ENCODE assay signal across 9 mouse cellular contexts in genomic region chr5:137107024-137107423, GRCm38 (mm10). TPM values are rescaled to one million over a fixed set of nuclear protein-coding genes. Genes with fewer than 3 reads are reported as not detected.
DNase-seq lines count a peak whose midpoint lies in the region; ATAC-seq and TF ChIP-seq lines count a peak whose summit lies in the region.
"Had no signal": no experiment of that assay in that cellular context is flagged by ENCODE, and none has a peak within 500 bp of the region (broad histone marks: within the 10 kb centered on the region; RNA-seq: fewer than 3 reads in every experiment).

No protein-coding gene starts in this region.

- H3K79me2 ChIP-seq in C2C12 (ENCODE audit: control insufficient read depth, insufficient read depth) = no peaks in the 10 kb centered on the region
- H3K79me2 ChIP-seq in heart, adult 2 months (replicated peaks; ENCODE audit: control insufficient read depth, insufficient read depth, low read length) = no peaks in the 10 kb centered on the region

- TF ChIP-seq CTCF in C2C12 (IDR thresholded peaks at IDR 0.05; ENCODE audit: control insufficient read depth, insufficient read depth, insufficient read length) = peak; percentile 58
- peak; percentile 94 for TF ChIP-seq CTCF in heart, adult 2 months (IDR thresholded peaks at IDR 0.05)

- TF ChIP-seq EP300 in heart, adult 2 months (IDR thresholded peaks at IDR 0.05; ENCODE audit: insufficient read depth, low read depth, low read length) = peak; percentile 71; the same call in 1 of the 2 replicates

- H3K27ac ChIP-seq in embryonic facial prominence, embryonic 14.5 days (replicated peaks; ENCODE audit: low read depth, low read length) = no peak overlapping the region
- H3K27ac ChIP-seq in heart, adult 2 months = no peak overlapping the region
- H3K27ac ChIP-seq in liver, embryonic 12.5 days = 0 out of 2 replicates have a peak overlapping the region, but pooled peaks have one; percentile 17
- H3K27ac ChIP-seq in neural tube, embryonic 13.5 days (replicated peaks) = no peak overlapping the region

- H3K9me3 ChIP-seq in embryonic facial prominence, embryonic 14.5 days (ENCODE audit: control insufficient read depth, low read length) = no peaks in the 10 kb centered on the region
- peaks cover 23% of the 10 kb centered on the region for H3K9me3 ChIP-seq in liver, embryonic 12.5 days (replicated peaks)
- no peaks in the 10 kb centered on the region for H3K9me3 ChIP-seq in neural tube, embryonic 13.5 days

- peak; percentile 13; the same call in 1 of the 2 replicates for ATAC-seq in embryonic facial prominence, embryonic 14.5 days (ENCODE audit: low read depth)
- no peak for ATAC-seq in liver, embryonic 12.5 days
- no peak for ATAC-seq in neural tube, embryonic 13.5 days (ENCODE audit: low read depth)

- no peak overlapping the region for H3K4me2 ChIP-seq in embryonic facial prominence, embryonic 14.5 days (ENCODE audit: low read depth, low read length)
- H3K4me2 ChIP-seq in liver, embryonic 12.5 days = peak overlapping the region; percentile 34
- peak overlapping the region; percentile 21; the same call in 1 of the 2 replicates for H3K4me2 ChIP-seq in neural tube, embryonic 13.5 days

- H3ac ChIP-seq in C2C12 (ENCODE audit: control insufficient read depth, insufficient read length, low read depth) = peak overlapping the region; percentile 39

- no peaks in the 10 kb centered on the region for H3K79me3 ChIP-seq in C2C12 (ENCODE audit: low read depth)

- H3K9ac ChIP-seq in embryonic facial prominence, embryonic 14.5 days (ENCODE audit: low read depth, low read length) = no peak overlapping the region
- H3K9ac ChIP-seq in heart, adult 2 months (ENCODE audit: low read depth, low read length) = no peak overlapping the region
- peak overlapping the region; percentile 20; the same call in 1 of the 2 replicates for H3K9ac ChIP-seq in liver, embryonic 12.5 days
- H3K9ac ChIP-seq in neural tube, embryonic 13.5 days = no peak overlapping the region

- WGBS in embryonic facial prominence, embryonic 14.5 days = 7% methylated on average over 6 of the region's 6 CpGs
- 7% methylated on average over 6 of the region's 6 CpGs for WGBS in heart, adult 2 months
- WGBS in liver, embryonic 12.5 days (ENCODE audit: insufficient replicate concordance) = 6% methylated on average over 6 of the region's 6 CpGs
- WGBS in neural tube, embryonic 13.5 days = 10% methylated on average over 6 of the region's 6 CpGs

- H3K4me1 ChIP-seq in embryonic facial prominence, embryonic 14.5 days (ENCODE audit: control insufficient read depth, insufficient read depth, low read length) = peaks cover 11% of the 10 kb centered on the region
- peaks cover 9% of the 10 kb centered on the region for H3K4me1 ChIP-seq in heart, adult 2 months (ENCODE audit: control insufficient read depth, insufficient read depth, low read length)
- H3K4me1 ChIP-seq in liver, embryonic 12.5 days = peaks cover 47% of the 10 kb centered on the region
- H3K4me1 ChIP-seq in neural tube, embryonic 13.5 days (replicated peaks) = no peaks in the 10 kb centered on the region

- H3K36me3 ChIP-seq in C2C12 (ENCODE audit: control insufficient read depth, insufficient read depth) = no peaks in the 10 kb centered on the region
- no peaks in the 10 kb centered on the region for H3K36me3 ChIP-seq in embryonic facial prominence, embryonic 14.5 days (ENCODE audit: control insufficient read depth, insufficient read depth, low read length)
- no peaks in the 10 kb centered on the region for H3K36me3 ChIP-seq in heart, adult 2 months (ENCODE audit: control insufficient read depth, insufficient read depth, low read length)
- peaks cover 33% of the 10 kb centered on the region for H3K36me3 ChIP-seq in liver, embryonic 12.5 days
- H3K36me3 ChIP-seq in neural tube, embryonic 13.5 days = no peaks in the 10 kb centered on the region

- H3K27me3 ChIP-seq in C2C12 (ENCODE audit: control insufficient read depth, insufficient read depth, insufficient read length) = no peaks in the 10 kb centered on the region
- no peaks in the 10 kb centered on the region for H3K27me3 ChIP-seq in embryonic facial prominence, embryonic 14.5 days (replicated peaks; ENCODE audit: control insufficient read depth, insufficient read depth, low read length)
- no peaks in the 10 kb centered on the region for H3K27me3 ChIP-seq in heart, adult 2 months (ENCODE audit: control insufficient read depth, insufficient read depth, low read length)
- H3K27me3 ChIP-seq in liver, embryonic 12.5 days (replicated peaks) = 0 out of 2 replicates have a peak, but pooled peaks cover 5% of the 10 kb centered on the region
- H3K27me3 ChIP-seq in neural tube, embryonic 13.5 days = no peaks in the 10 kb centered on the region

- intact Hi-C loops in heart, adult 2 months (cut with DNase I) = loop anchor here (1.0 to 10.0 kb wide), 4 partner anchors 34 to 182 kb away; partner anchors contain the start of gene Serpine1

- no peak overlapping the region for H3K4me3 ChIP-seq in C2C12 (ENCODE audit: insufficient read depth, poor library complexity, severe bottlenecking)
- no peak overlapping the region for H3K4me3 ChIP-seq in embryonic facial prominence, embryonic 14.5 days (ENCODE audit: low read depth, low read length)
- H3K4me3 ChIP-seq in heart, adult 2 months = no peak overlapping the region
- no peak overlapping the region for H3K4me3 ChIP-seq in liver, embryonic 12.5 days
- no peak overlapping the region for H3K4me3 ChIP-seq in neural tube, embryonic 13.5 days
- H3K4me3 ChIP-seq: erythroblast, embryonic 14.5 days had no signal

- DNase-seq in adrenal gland, postnatal 14 days = peak; percentile 86
- DNase-seq in embryonic facial prominence, embryonic 14.5 days (ENCODE audit: low spot score) = peak; percentile 91
- peak; percentile 78 to 86 for DNase-seq in heart, adult 2 months
- peak; percentile 91 for DNase-seq in kidney, postnatal 10 days
- peak; percentile 53 for DNase-seq in testis, postnatal 14 days (ENCODE audit: low spot score)

- TF ChIP-seq POLR2A in heart, adult 2 months (IDR thresholded peaks at IDR 0.05; ENCODE audit: insufficient read depth, low read depth, low read length) = peak; percentile 29; the same call in 1 of the 2 replicates

TF ChIP-seq in C2C12, 6 proteins besides CTCF, POLR2A, EP300 and RAD21:
- TF ChIP-seq CEBPB (IDR thresholded peaks at IDR 0.05; ENCODE audit: low read depth) = no peak
- no peak for TF ChIP-seq USF1 (IDR thresholded peaks at IDR 0.05; ENCODE audit: low read depth)
- no peak for TF ChIP-seq MYOD1 (IDR thresholded peaks at IDR 0.05; ENCODE audit: control insufficient read depth, insufficient read length, low read depth)
- no peak for TF ChIP-seq MAX (IDR thresholded peaks at IDR 0.05)
- no peak for TF ChIP-seq FOSL1 (IDR thresholded peaks at IDR 0.05; ENCODE audit: insufficient read depth, low read length, poor library complexity, severe bottlenecking)
- no peak for TF ChIP-seq MYOG (IDR thresholded peaks at IDR 0.05; ENCODE audit: control insufficient read depth, extremely low read depth, insufficient read length)

RNA-seq across cellular contexts. Expression of gene Trim56, which starts 9.0 kb away (rescaled TPM):
- polyA plus RNA-seq in C2C12 (2012; fragmentation: generic; extraction: Trizol) = 7.4 TPM
- total RNA-seq in adrenal gland, postnatal 14 days (2021) = 38.1 and 39.8 TPM in 2 replicates
- 8.8 and 8.9 TPM in 2 replicates for polyA plus RNA-seq in embryonic facial prominence, embryonic 14.5 days (2014; fragmentation: Nextera tagmentation; extraction: Ambion mirVana)
- 10 to 100 TPM; 19.0 to 22.2 TPM for total RNA-seq in heart, adult 2 months (2021)
- polyA plus RNA-seq in heart, adult 2 months (2012; rRNA removed) = 6.9 and 7.5 TPM in 2 replicates
- polyA plus RNA-seq in liver, embryonic 12.5 days (2016; fragmentation: Nextera tagmentation; extraction: Ambion mirVana) = 8.6 and 10.3 TPM in 2 replicates
- polyA plus RNA-seq in neural tube, embryonic 13.5 days (2015; fragmentation: Nextera tagmentation; extraction: Ambion mirVana) = 2.1 and 2.9 TPM in 2 replicates

RNA-seq across cellular contexts. Expression of gene Serpine1, which starts 35.0 kb away (rescaled TPM):
- 131 TPM for polyA plus RNA-seq in C2C12 (2012; fragmentation: generic; extraction: Trizol)
- 2.0 and 2.6 TPM in 2 replicates for total RNA-seq in adrenal gland, postnatal 14 days (2021)
- 0.50 and 0.63 TPM in 2 replicates for polyA plus RNA-seq in embryonic facial prominence, embryonic 14.5 days (2014; fragmentation: Nextera tagmentation; extraction: Ambion mirVana)
- total RNA-seq in heart, adult 2 months (2021) = 10 to 100 TPM; 24.0 to 29.6 TPM
- polyA plus RNA-seq in heart, adult 2 months (2012; rRNA removed) = 21.9 and 41.8 TPM in 2 replicates
- polyA plus RNA-seq in liver, embryonic 12.5 days (2016; fragmentation: Nextera tagmentation; extraction: Ambion mirVana) = 0.19 TPM in 1 of 2 replicates, not detected in the other
- 0.25 TPM in 1 of 2 replicates, not detected in the other for polyA plus RNA-seq in neural tube, embryonic 13.5 days (2015; fragmentation: Nextera tagmentation; extraction: Ambion mirVana)
- polyA plus RNA-seq: erythroblast, embryonic 14.5 days had no signal

RNA-seq across cellular contexts. Expression of gene Muc3, which starts 42.1 kb away (rescaled TPM):
- not detected for polyA plus RNA-seq in C2C12 (2012; fragmentation: generic; extraction: Trizol)
- total RNA-seq in adrenal gland, postnatal 14 days (2021) = not detected in 2 replicates
- polyA plus RNA-seq in embryonic facial prominence, embryonic 14.5 days (2014; fragmentation: Nextera tagmentation; extraction: Ambion mirVana) = 0.14 TPM in 1 of 2 replicates, not detected in the other
- total RNA-seq in heart, adult 2 months (2021) = not detected
- polyA plus RNA-seq in heart, adult 2 months (2012; rRNA removed) = not detected in 2 replicates
- not detected in 2 replicates for polyA plus RNA-seq in liver, embryonic 12.5 days (2016; fragmentation: Nextera tagmentation; extraction: Ambion mirVana)
- not detected in 2 replicates for polyA plus RNA-seq in neural tube, embryonic 13.5 days (2015; fragmentation: Nextera tagmentation; extraction: Ambion mirVana)
- polyA plus RNA-seq: erythroblast, embryonic 14.5 days had no signal

Comparison
In these comparisons a context has a peak if more than half of its experiments do, and no peak if none do; other contexts are left out.
1. RNA of gene Serpine1, which starts 35.0 kb away (polyA plus RNA-seq): 131 TPM in C2C12 (single experiment) and 21.9 to 41.8 TPM in heart, adult 2 months; 0.50 to 0.63 TPM in embryonic facial prominence, embryonic 14.5 days, 0.25 TPM in neural tube, embryonic 13.5 days and 0.19 TPM in liver, embryonic 12.5 days; every median in the first group is over 10 times any median in the second.
2. Peak in every context shown above with its lines, with median percentiles within 50 percentile points of each other: DNase-seq.